Mouse (Mus musculus) sigmoid colon, adult 10 weeks (tissue): Measurements from ENCODE around the gene Gm15091. TPM values are rescaled to one million over a fixed set of nuclear protein-coding genes. Genes with fewer than 3 reads are reported as not detected.

ENCODE experiments used
- polyA plus RNA-seq: library from polyadenylated mRNA; stranded (reverse); fragments of 350-450 nt; fragmentation: Illumina TruSeq; extraction: RNeasy Lipid Tissue Mini Kit (QIAGEN cat#74804); gene quantifications from one replicate; pipeline ENCODE4 v1.2.3, GENCODE M21; 2014; ENCODE audit warnings: low read depth, low replicate concordance

Gm15091 gene
- polyA plus RNA-seq = not detected

GRCm38 (mm10) chrX:149941355-149941754, at the start of gene Gm15091:
Gene Gm15091 (plus strand): TSS chrX:149941655.

Other genes starting within 250 kb of the Gm15091 start
- not detected for gene Gm15097, start 157.2 kb upstream of the Gm15091 start, polyA plus RNA-seq